Mouse (Mus musculus) ES-Bruce4 (cell line): Measurements from ENCODE around the gene Ptpn13.

Experiments used
- CTCF ChIP-seq: IDR thresholded peaks from one replicate; pipeline ENCODE4 v1.8.1; 2011; ENCODE audit warnings: low read depth, low read length
- POLR2A ChIP-seq: IDR thresholded peaks from one replicate; pipeline ENCODE4 v1.8.1; 2011; ENCODE audit warnings: low read length; ENCODE audit not compliant: insufficient read depth

- TF ChIP-seq CTCF (no peak), POLR2A (no peak)
These were observed 1.1 kb upstream of the Ptpn13 start for GRCm38 (mm10) chr5:103423927-103424315.
